Comparison of ENCODE assay signal across 24 mouse cellular contexts in genomic region chr14:122865462-122866129, GRCm38 (mm10). TPM values are rescaled to one million over a fixed set of nuclear protein-coding genes. Genes with fewer than 3 reads are reported as not detected.
DNase-seq lines count a peak whose midpoint lies in the region; ATAC-seq and TF ChIP-seq lines count a peak whose summit lies in the region.
"Had no signal": no experiment of that assay in that cellular context is flagged by ENCODE, and none has a peak within 500 bp of the region (broad histone marks: within the 10 kb centered on the region; RNA-seq: fewer than 3 reads in every experiment).

No protein-coding gene starts in this region.

- no peak overlapping the region for H3K9ac ChIP-seq in hindbrain, postnatal 0 days (replicated peaks; ENCODE audit: low read length)
- H3K9ac ChIP-seq: forebrain, postnatal 0 days; hindbrain, embryonic 13.5 days had no signal

- H3K27ac ChIP-seq in heart, embryonic 10.5 days, result 0 out of 2 replicates have a peak overlapping the region, but pooled peaks have one; percentile 16
- no peak overlapping the region for H3K27ac ChIP-seq in hindbrain, postnatal 0 days
- H3K27ac ChIP-seq: gastrocnemius, adult 2 months; hindbrain, embryonic 10.5 days; hindbrain, embryonic 13.5 days had no signal

- no peak for TF ChIP-seq CTCF in hindbrain, postnatal 0 days (IDR thresholded peaks at IDR 0.05; ENCODE audit: low read depth)

- no peak overlapping the region for H3K4me3 ChIP-seq in heart, embryonic 10.5 days
- no peak overlapping the region for H3K4me3 ChIP-seq in hindbrain, postnatal 0 days (ENCODE audit: low read length)
- H3K4me3 ChIP-seq: gastrocnemius, adult 2 months; hindbrain, embryonic 10.5 days; hindbrain, embryonic 13.5 days had no signal

- no peaks in the 10 kb centered on the region for H3K9me3 ChIP-seq in heart, embryonic 10.5 days
- H3K9me3 ChIP-seq in hindbrain, postnatal 0 days (ENCODE audit: low read length), result no peaks in the 10 kb centered on the region
- H3K9me3 ChIP-seq: hindbrain, embryonic 10.5 days; hindbrain, embryonic 13.5 days had no signal

- 33% methylated on average over 4 of the region's 4 CpGs for WGBS in heart, embryonic 10.5 days
- 86% methylated on average over 4 of the region's 4 CpGs for WGBS in hindbrain, postnatal 0 days

- ATAC-seq in megakaryocyte-erythroid progenitor cell, adult 5-6 weeks (replicated peaks; ENCODE audit: low FRiP score, low TSS enrichment, poor library complexity, severe bottlenecking), result peak; percentile 82
- no peak for ATAC-seq in hindbrain, postnatal 0 days
- ATAC-seq: forebrain, embryonic 14.5 days; forebrain, postnatal 0 days; hindbrain, embryonic 16.5 days; inflammation-experienced regulatory T-cells, adult 6 months; Patski had no signal

- H3K4me1 ChIP-seq in heart, embryonic 10.5 days, result peaks cover 12% of the 10 kb centered on the region; the same call in 1 of the 2 replicates
- H3K4me1 ChIP-seq in hindbrain, postnatal 0 days (ENCODE audit: insufficient read depth, low read length), result no peaks in the 10 kb centered on the region
- H3K4me1 ChIP-seq: hindbrain, embryonic 10.5 days; hindbrain, embryonic 13.5 days had no signal

- intact Hi-C loops in heart, postnatal 36 days (cut with DNase I), result no loop called here

- H3K27me3 ChIP-seq in heart, embryonic 10.5 days (ENCODE audit: insufficient read depth, poor library complexity, severe bottlenecking), result no peaks in the 10 kb centered on the region
- no peaks in the 10 kb centered on the region for H3K27me3 ChIP-seq in hindbrain, postnatal 0 days (ENCODE audit: insufficient read depth, low read length)
- H3K27me3 ChIP-seq: hindbrain, embryonic 13.5 days; Patski had no signal

- no peak for DNase-seq in heart, embryonic 10.5 days (ENCODE audit: low spot score)
- DNase-seq in heart, postnatal 36 days, result no peak
- peak; percentile 31 for DNase-seq in MEL-GATA-1-ER (ENCODE audit: extremely low read depth, low read depth)
- DNase-seq in yolk sac, embryonic 10.5 days (ENCODE audit: low spot score), result no peak
- DNase-seq in hindbrain, postnatal 0 days (ENCODE audit: low spot score), result no peak
- DNase-seq: adrenal gland, postnatal 10 days; adrenal gland, postnatal 36 days; B cell, adult 2 months; cerebellum, adult 18-20 months; cerebellum, adult 9-10 months; cerebellum, postnatal 14 days; forebrain, postnatal 0 days; gastrocnemius, adult 2 months; gastrocnemius, postnatal 14 days; heart, adult 18-20 months; kidney, adult 18-20 months had no signal

- no peak overlapping the region for H3K4me2 ChIP-seq in hindbrain, postnatal 0 days (ENCODE audit: low read depth, low read length)
- H3K4me2 ChIP-seq: heart, embryonic 11.5 days; hindbrain, embryonic 13.5 days had no signal

- no peaks in the 10 kb centered on the region for H3K36me3 ChIP-seq in heart, embryonic 10.5 days
- H3K36me3 ChIP-seq in hindbrain, postnatal 0 days (ENCODE audit: insufficient read depth, low read length), result no peaks in the 10 kb centered on the region
- H3K36me3 ChIP-seq: hindbrain, embryonic 10.5 days; hindbrain, embryonic 13.5 days had no signal

RNA-seq across cellular contexts. Expression of gene Ggact, which starts 48.0 kb away (rescaled TPM):
- polyA plus RNA-seq in heart, embryonic 10.5 days (2016; fragmentation: Nextera tagmentation; extraction: Ambion mirVana), result 10.8 and 11.0 TPM in 2 replicates
- 10 to 100 TPM; 23.2 to 25.1 TPM for total RNA-seq in heart, postnatal 36 days (2021)
- total RNA-seq in megakaryocyte-erythroid progenitor cell, adult 5-6 weeks (2014; fragmentation: Nextera tagmentation), result 15.9 and 24.0 TPM in 2 replicates
- total RNA-seq in megakaryocyte-erythroid progenitor cell, adult 5-6 weeks (2017), result 18.0 and 31.5 TPM in 2 replicates
- total RNA-seq in hindbrain, postnatal 0 days (2014; rRNA removed), result 18.4 and 36.5 TPM in 2 replicates
- 27.9 and 29.1 TPM in 2 replicates for polyA plus RNA-seq in hindbrain, postnatal 0 days (2015; fragmentation: Nextera tagmentation; extraction: Ambion mirVana)
